Mouse (Mus musculus) myocyte (in vitro differentiated cells): ENCODE measurements around the gene Entpd7. TPM values are rescaled to one million over a fixed set of nuclear protein-coding genes. Genes with fewer than 3 reads are reported as not detected.

Experiments
- H3K27me3 ChIP-seq: one replicate; pipeline ENCODE4 v1.6.1; 2011; ENCODE audit not compliant: control insufficient read depth, insufficient read depth, insufficient read length
- H3K36me3 ChIP-seq: one replicate; pipeline ENCODE4 v1.6.1; 2011; ENCODE audit not compliant: control insufficient read depth, insufficient read depth
- H3K4me2 ChIP-seq: one replicate; pipeline ENCODE4 v1.6.1; 2011; ENCODE audit warnings: low read depth, control low read depth
- H3K4me3 ChIP-seq: one replicate; pipeline ENCODE4 v1.5.1; 2011; ENCODE audit warnings: mild to moderate bottlenecking, control low read depth, moderate library complexity
- H3K79me2 ChIP-seq: one replicate; pipeline ENCODE4 v1.6.1; 2011; ENCODE audit not compliant: control insufficient read depth, insufficient read depth
- H3ac ChIP-seq: one replicate; pipeline ENCODE4 v1.6.1; 2011; ENCODE audit not compliant: control insufficient read depth, insufficient read length
- CEBPB ChIP-seq: IDR thresholded peaks from 2 replicates; pipeline ENCODE4 v1.6.1; 2011; ENCODE audit warnings: mild to moderate bottlenecking, moderate library complexity; ENCODE audit not compliant: poor library complexity, insufficient read depth, severe bottlenecking
- E2F4 ChIP-seq: IDR thresholded peaks from one replicate; pipeline ENCODE4 v1.6.1; 2011; ENCODE audit warnings: mild to moderate bottlenecking, control low read depth, moderate library complexity; ENCODE audit not compliant: insufficient read depth
- MAX ChIP-seq: IDR thresholded peaks from one replicate; pipeline ENCODE4 v1.6.1; 2011; ENCODE audit warnings: low read depth, mild to moderate bottlenecking, control low read depth
- MYOD1 ChIP-seq, 3 experiments: IDR thresholded peaks; one replicate each; pipeline ENCODE4 v1.6.1; 2011; ENCODE audit warnings: control low read depth in 2 of 3, low read depth in 2 of 3, mild to moderate bottlenecking in 2 of 3, moderate library complexity in 1 of 3; ENCODE audit not compliant: insufficient read length in 2 of 3, control insufficient read depth in 1 of 3
- MYOG ChIP-seq, 3 experiments: IDR thresholded peaks; one replicate each; pipeline ENCODE4 v1.6.1; 2011; ENCODE audit warnings: control low read depth in 2 of 3, low read depth in 2 of 3, mild to moderate bottlenecking in 2 of 3; ENCODE audit not compliant: insufficient read length in 2 of 3, control insufficient read depth in 1 of 3, insufficient read depth in 1 of 3
- POLR2A ChIP-seq: IDR thresholded peaks from one replicate; pipeline ENCODE4 v1.6.1; 2011; ENCODE audit warnings: low read depth, mild to moderate bottlenecking, control low read depth, moderate library complexity; ENCODE audit not compliant: insufficient read length
- POLR2AphosphoS2 ChIP-seq: IDR thresholded peaks from one replicate; pipeline ENCODE4 v1.6.1; 2011; ENCODE audit warnings: low read depth, control low read depth; ENCODE audit not compliant: insufficient read length
- REST ChIP-seq: IDR thresholded peaks from one replicate; pipeline ENCODE4 v1.6.1; 2011; ENCODE audit warnings: mild to moderate bottlenecking, control low read depth, moderate library complexity; ENCODE audit not compliant: insufficient read depth, insufficient read length
- SRF ChIP-seq: IDR thresholded peaks from one replicate; pipeline ENCODE4 v1.6.1; 2011; ENCODE audit warnings: low read depth; ENCODE audit not compliant: control insufficient read depth, insufficient read length
- TCF12 ChIP-seq: IDR thresholded peaks from one replicate; pipeline ENCODE4 v1.6.1; 2011; ENCODE audit warnings: mild to moderate bottlenecking, control low read depth; ENCODE audit not compliant: poor library complexity, insufficient read depth, severe bottlenecking
- TCF3 ChIP-seq: IDR thresholded peaks from one replicate; pipeline ENCODE4 v1.6.1; 2011; ENCODE audit warnings: low read depth, control low read depth; ENCODE audit not compliant: insufficient read length
- USF1 ChIP-seq: IDR thresholded peaks from one replicate; pipeline ENCODE4 v1.6.1; 2011; ENCODE audit warnings: low read depth, mild to moderate bottlenecking, control low read depth, moderate library complexity
- polyA plus RNA-seq: library from polyadenylated mRNA; unstranded; fragments of >200 nt; fragmentation: generic; extraction: Trizol; gene quantifications from one replicate; pipeline ENCODE4 v1.2.1, GENCODE M21; 2012; ENCODE audit warnings: missing spikeins

Gene Entpd7
- polyA plus RNA-seq, 1 experiment, result 2.2 TPM

GRCm38 (mm10) chr19:43708206-43708605, 18.7 kb downstream of the Entpd7 start:
- TF ChIP-seq MYOG (IDR thresholded peaks at IDR 0.05; ENCODE audit: control insufficient read depth in 1 of 3, insufficient read depth in 1 of 3, insufficient read length in 2 of 3, low read depth in 2 of 3) (no peak), REST (no peak), MAX (no peak), CEBPB (no peak), TCF3 (no peak), SRF (no peak), POLR2A (no peak), E2F4 (no peak), MYOD1 (IDR thresholded peaks at IDR 0.05; ENCODE audit: control insufficient read depth in 1 of 3, insufficient read length in 2 of 3, low read depth in 2 of 3) (no peak), USF1 (no peak), POLR2AphosphoS2 (no peak), TCF12 (no peak)
- H3K4me2 ChIP-seq, result no peak overlapping the region

DNA sequence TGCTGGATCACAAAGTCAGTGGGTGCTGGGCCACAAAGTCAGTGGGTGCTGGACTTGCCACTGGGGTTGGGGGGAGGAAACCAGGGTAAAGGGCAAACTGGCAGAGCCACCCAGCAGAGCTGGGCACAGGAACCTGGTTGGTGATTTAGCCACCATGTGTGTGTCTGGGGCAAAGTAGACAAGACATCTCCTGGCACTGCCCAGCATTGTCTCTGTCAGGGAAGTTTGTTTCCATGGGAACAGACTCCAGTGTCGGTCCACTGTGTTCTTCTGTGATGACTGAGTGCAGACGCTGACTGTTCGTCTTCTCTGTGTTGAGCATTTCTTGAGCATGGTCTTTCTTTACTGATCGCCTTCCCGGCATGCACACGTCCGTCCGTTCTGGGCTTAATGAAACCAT, 19.8 kb downstream of the Entpd7 start:
- Histone ChIP-seq H3K4me3 (no peak overlapping the region), H3K79me2 (no peaks in the 10 kb centered on the region), H3ac (no peak overlapping the region), H3K36me3 (no peaks in the 10 kb centered on the region), H3K27me3 (no peaks in the 10 kb centered on the region), H3K4me2 (no peak overlapping the region)
- TF ChIP-seq MYOG (IDR thresholded peaks at IDR 0.05; ENCODE audit: control insufficient read depth in 1 of 3, insufficient read depth in 1 of 3, insufficient read length in 2 of 3, low read depth in 2 of 3), result no peak
- no peak for TF ChIP-seq TCF3
- TF ChIP-seq POLR2A, result no peak
- no peak for TF ChIP-seq MYOD1 (IDR thresholded peaks at IDR 0.05; ENCODE audit: control insufficient read depth in 1 of 3, insufficient read length in 2 of 3, low read depth in 2 of 3)
- TF ChIP-seq POLR2AphosphoS2, result no peak
- TF ChIP-seq MAX, result no peak
- no peak for TF ChIP-seq USF1
- TF ChIP-seq TCF12, result no peak
- no peak for TF ChIP-seq E2F4
- TF ChIP-seq SRF, result no peak
- no peak for TF ChIP-seq REST
- no peak for TF ChIP-seq CEBPB

More at GRCm38 (mm10) chr19:43708206-43708605, 18.7 kb downstream of the Entpd7 start:
- no peaks in the 10 kb centered on the region for H3K27me3 ChIP-seq
- no peak overlapping the region for H3K4me3 ChIP-seq
- H3K36me3 ChIP-seq, result no peaks in the 10 kb centered on the region
- H3ac ChIP-seq, result no peak overlapping the region
- no peaks in the 10 kb centered on the region for H3K79me2 ChIP-seq

DNA sequence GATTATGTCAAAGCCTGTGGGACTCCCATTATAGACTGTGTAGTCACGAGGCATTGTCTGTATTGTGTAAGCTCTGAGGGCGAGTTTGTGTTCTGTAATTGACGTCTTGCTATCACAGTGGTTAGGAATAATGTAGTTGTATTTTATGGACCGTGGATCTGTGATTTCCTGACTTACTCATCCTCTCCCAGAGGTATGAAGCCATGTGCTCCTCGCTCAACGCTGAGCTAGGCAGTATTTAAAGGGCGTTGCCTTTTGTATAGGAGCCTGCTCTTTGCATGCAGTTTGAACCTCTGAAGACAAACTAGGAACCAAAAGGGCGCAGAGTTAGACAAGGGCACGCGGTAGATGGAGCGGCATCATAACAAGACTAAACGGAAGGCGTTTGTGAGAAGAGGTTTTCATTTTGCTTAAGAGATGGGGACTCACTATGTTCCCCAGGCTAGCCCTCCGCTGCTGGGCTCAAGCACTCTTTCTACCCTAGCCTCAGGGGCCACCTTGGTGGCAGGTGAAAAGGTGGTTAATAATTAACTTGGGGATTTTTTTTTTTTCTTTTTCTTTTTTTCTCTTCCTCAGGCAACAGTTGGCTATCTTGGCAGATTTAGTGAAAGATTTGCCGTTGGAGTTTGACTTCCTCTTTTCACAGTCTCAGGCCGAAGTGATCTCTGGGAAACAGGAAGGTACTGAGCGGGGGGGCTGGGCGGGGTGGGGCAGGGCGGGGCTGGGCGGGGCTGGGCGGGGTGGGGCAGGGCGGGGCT, 21.9 kb downstream of the Entpd7 start:
- H3K4me2 ChIP-seq, result no peak overlapping the region
- H3K4me3 ChIP-seq, result no peak overlapping the region
- H3K27me3 ChIP-seq, result no peaks in the 10 kb centered on the region
- H3ac ChIP-seq, result no peak overlapping the region
- TF ChIP-seq TCF12 (no peak), E2F4 (no peak), CEBPB (no peak), TCF3 (no peak), POLR2AphosphoS2 (no peak), SRF (no peak), REST (no peak), POLR2A (no peak), USF1 (no peak), MAX (no peak)
- no peaks in the 10 kb centered on the region for H3K79me2 ChIP-seq
- H3K36me3 ChIP-seq, result peaks cover 7% of the 10 kb centered on the region

GRCm38 (mm10) chr19:43711971-43712370, 22.5 kb downstream of the Entpd7 start:
- peaks cover 7% of the 10 kb centered on the region for H3K36me3 ChIP-seq
- no peak for TF ChIP-seq CEBPB
- TF ChIP-seq POLR2AphosphoS2, result no peak
- no peak for TF ChIP-seq E2F4
- TF ChIP-seq TCF12, result no peak
- TF ChIP-seq POLR2A, result no peak
- no peak for TF ChIP-seq MYOG (IDR thresholded peaks at IDR 0.05; ENCODE audit: control insufficient read depth in 1 of 3, insufficient read depth in 1 of 3, insufficient read length in 2 of 3, low read depth in 2 of 3)
- no peak for TF ChIP-seq TCF3
- no peak for TF ChIP-seq MYOD1 (IDR thresholded peaks at IDR 0.05; ENCODE audit: control insufficient read depth in 1 of 3, insufficient read length in 2 of 3, low read depth in 2 of 3)
- TF ChIP-seq REST, result no peak
- TF ChIP-seq USF1, result no peak
- TF ChIP-seq MAX, result no peak
- TF ChIP-seq SRF, result no peak

More at GRCm38 (mm10) chr19:43711971-43712370, 22.5 kb downstream of the Entpd7 start:
- H3K4me2 ChIP-seq, result no peak overlapping the region
- H3ac ChIP-seq, result no peak overlapping the region
- H3K79me2 ChIP-seq, result no peaks in the 10 kb centered on the region
- H3K27me3 ChIP-seq, result no peaks in the 10 kb centered on the region
- H3K4me3 ChIP-seq, result no peak overlapping the region
